Mouse (Mus musculus): ENCODE measurements at regions not wholly inside any gene's neighbourhood (a gene's known extent, or its start where the extent isn't known, plus 50 kb on each side); places are given as distances from the start of the nearest gene placed in this dataset.
A peak's percentile ranks its signal among the peaks of the same experiment; 100 is the strongest.

GRCm38 (mm10) chr6:4407748-4408147, 96.9 kb upstream of the Col1a2 start:
- DNase-seq = peak; percentile 58

DNA sequence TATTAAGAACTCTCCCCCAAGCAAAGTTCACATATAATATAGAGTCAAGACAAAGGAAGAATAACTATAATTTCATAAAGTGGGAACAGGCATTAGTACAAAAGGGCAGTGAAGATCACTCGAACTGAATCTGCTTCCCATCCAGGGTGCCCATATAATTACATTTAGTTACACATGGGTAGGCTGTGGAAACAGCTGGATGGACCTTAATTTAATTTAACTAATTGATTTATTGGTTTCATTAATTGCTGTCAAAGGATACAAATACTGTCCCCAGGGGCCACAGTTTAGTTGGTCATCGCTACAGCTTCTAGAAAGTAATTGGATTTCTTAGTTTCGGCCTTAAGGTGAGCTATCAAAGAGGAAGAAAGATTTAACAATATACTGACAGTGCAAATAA, 91.4 kb upstream of the Col1a2 start:
- DNase-seq = no peak

GRCm38 (mm10) chr6:4414166-4414565, 90.4 kb upstream of the Col1a2 start:
- DNase-seq = peak; percentile 71

GRCm38 (mm10) chr6:4415206-4415605, 89.4 kb upstream of the Col1a2 start:
- DNase-seq = no peak

DNA sequence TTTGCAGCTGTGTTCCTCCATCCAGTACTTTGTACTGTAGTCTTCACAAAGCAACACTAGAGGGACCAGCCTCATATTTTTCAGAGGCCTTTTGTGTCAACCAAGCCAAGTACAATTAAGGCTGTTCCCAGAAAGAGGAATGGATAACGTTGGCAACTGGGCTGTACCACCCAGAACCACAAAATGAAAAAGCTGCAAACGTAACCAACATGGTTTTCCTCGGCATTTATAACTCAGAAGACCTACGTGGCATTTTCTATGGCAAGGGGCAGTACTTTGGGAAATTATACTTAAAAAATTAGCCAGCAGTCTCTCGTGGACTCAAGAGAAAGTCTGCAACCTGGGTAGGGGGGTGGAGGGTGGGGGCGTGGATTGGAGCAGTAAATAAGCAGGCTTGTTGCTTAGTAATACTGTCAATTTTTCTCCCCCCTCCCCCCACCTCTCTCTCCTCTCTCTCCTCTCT, 87.3 kb upstream of the Col1a2 start:
- DNase-seq = peak; percentile 64

GRCm38 (mm10) chr6:4418376-4418775, 86.2 kb upstream of the Col1a2 start:
- no peak for DNase-seq

GRCm38 (mm10) chr6:4418941-4419351, 85.7 kb upstream of the Col1a2 start:
- DNase-seq = peak; percentile 88

- no peak for DNase-seq
These were observed 83.1 kb upstream of the Col1a2 start for GRCm38 (mm10) chr6:4421466-4421865.

DNA sequence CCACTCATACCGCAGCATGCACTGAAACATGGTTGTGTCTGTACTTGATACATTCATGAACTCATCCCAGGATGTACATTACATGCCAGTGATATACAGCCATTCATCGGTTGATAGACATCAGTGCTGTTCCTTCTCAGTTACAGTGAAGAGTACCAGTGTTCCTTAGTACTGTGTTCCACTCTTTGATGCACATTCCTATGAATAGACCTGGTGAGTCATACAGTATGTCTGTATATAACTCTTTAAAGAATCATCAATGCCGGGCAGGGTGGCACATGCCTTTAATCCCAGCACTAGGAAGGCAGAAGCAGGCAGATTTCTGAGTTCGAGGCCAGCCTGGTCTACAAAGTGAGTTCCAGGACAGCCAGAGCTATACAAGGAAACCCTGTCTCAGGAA, 77.5 kb upstream of the Col1a2 start:
- no peak for DNase-seq

GRCm38 (mm10) chr6:4430704-4431310, 73.8 kb upstream of the Col1a2 start:
- DNase-seq = peak; percentile 61

DNA sequence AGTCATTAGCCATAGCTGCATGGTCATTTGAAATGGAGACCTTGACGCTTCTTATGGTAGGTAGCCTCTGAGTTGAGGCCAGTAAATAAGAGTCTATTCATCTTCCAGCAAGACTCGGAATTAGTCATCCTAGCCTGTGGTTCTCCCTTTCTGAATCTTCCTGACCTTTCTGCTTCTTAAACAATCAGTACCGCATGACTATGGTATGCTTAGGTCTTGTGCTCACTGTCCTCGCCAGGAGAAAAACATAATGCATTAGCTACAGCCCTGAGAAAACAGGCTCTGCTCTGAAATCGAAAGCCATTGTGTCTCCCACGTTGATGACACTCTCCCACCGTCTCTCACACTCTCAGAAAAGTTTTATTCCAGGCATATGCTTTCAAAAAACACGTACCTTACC, 72.4 kb upstream of the Col1a2 start:
- no peak for DNase-seq

- DNase-seq = no peak
These were observed 68.2 kb upstream of the Col1a2 start for GRCm38 (mm10) chr6:4436439-4436838.

GRCm38 (mm10) chr6:4436874-4437273, 67.7 kb upstream of the Col1a2 start:
- no peak for DNase-seq

GRCm38 (mm10) chr6:4441618-4442167, 62.9 kb upstream of the Col1a2 start:
- no peak for DNase-seq

DNA sequence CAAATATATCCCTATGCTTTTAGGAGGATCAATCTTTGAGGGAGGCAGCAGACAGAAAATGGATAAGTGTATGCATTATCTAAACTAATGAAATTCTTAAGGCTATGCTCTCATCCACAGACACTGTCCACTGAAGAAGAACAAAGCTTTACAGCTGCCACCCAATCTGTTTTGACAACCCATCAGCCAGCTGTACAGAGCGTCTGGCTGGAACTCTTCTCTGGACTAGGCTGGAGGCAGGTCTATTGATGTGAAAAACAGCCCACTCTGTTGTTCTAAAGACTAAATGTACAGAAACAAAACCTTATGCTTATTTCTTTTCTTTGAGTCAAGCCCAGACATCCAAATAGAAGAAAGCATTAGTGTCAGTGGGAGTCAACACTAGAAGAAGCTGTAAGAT, 58.7 kb upstream of the Col1a2 start:
- peak; percentile 7 for DNase-seq

- no peak for DNase-seq
These were observed 53.4 kb upstream of the Col1a2 start for GRCm38 (mm10) chr6:4451227-4451626.
